In the genomic region with DNA sequence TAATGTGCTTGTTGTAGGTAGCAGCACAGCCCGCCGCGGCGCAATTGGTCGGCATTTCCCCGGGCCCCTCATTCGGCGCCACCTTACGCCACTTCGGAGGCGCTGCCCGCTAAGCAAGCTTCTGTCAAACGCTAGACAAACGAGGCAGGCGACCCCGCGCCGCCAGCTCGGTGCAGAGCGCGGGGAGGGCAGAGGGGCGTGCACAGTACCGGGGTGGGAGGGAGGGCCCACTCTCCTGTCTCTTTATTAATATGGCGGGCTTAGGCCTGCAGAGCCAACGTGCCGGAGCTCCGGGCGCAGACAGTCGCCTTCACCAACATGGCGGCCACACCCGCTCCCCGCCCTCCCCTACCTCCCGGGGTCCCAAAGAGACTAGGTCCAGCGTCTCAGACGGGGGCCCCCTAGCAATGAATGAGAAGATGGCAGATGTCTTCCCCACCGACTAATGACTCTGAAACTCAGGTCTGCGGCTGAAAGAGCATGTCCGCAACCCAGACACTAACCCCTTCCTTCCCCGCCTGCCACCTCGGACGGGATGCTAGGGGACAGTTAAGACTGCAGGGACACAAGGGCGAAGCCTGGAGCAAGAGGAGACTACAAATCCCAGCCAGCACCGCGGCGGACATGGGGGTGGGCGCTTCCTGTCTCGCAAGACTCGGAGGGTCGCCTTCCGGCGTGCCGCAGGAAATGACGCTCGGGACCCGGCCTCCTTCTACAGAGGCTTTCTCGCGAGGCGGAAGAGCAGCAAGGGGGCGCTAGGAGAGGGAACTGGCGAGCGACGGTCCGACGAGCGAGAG, we compare ENCODE assay signal across 8 mouse cellular contexts. TPM values are rescaled to one million over a fixed set of nuclear protein-coding genes. Genes with fewer than 3 reads are reported as not detected.
A peak's percentile ranks its signal among the peaks of the same experiment; 100 is the strongest.
DNase-seq lines count a peak whose midpoint lies in the region; ATAC-seq and TF ChIP-seq lines count a peak whose summit lies in the region.

A gene (minus strand): TSS at position 223 of the 797 bp plus-strand sequence.
A gene (plus strand): TSS at position 739 of the 797 bp plus-strand sequence.

- H3K4me1 ChIP-seq in hindbrain, embryonic 10.5 days (replicated peaks), result peaks cover 46% of the 10 kb centered on the region
- H3K4me1 ChIP-seq in lung, postnatal 0 days (ENCODE audit: insufficient read depth, low read depth, low read length), result no peaks in the 10 kb centered on the region

- peak; percentile 100 for DNase-seq in MN1 (ENCODE audit: low spot score)
- DNase-seq in cerebellum, adult 9-10 months, result peak; percentile 98
- peak; percentile 99 for DNase-seq in hindbrain, embryonic 10.5 days (ENCODE audit: low spot score)
- peak; percentile 99 for DNase-seq in layer of hippocampus, adult 9-11 months
- DNase-seq in lung, postnatal 0 days (ENCODE audit: low spot score), result peak; percentile 99
- peak; percentile 90 for DNase-seq in ovary, postnatal 14 days (ENCODE audit: low spot score)
- DNase-seq in thymus, postnatal 14 days, result peak; percentile 98

- no peaks in the 10 kb centered on the region for H3K27me3 ChIP-seq in hindbrain, embryonic 10.5 days (ENCODE audit: insufficient read depth, poor library complexity, severe bottlenecking)
- H3K27me3 ChIP-seq in lung, postnatal 0 days (replicated peaks; ENCODE audit: insufficient read depth, low read length), result no peaks in the 10 kb centered on the region

- under 1% methylated on average over 65 of the region's 65 CpGs for WGBS in hindbrain, embryonic 10.5 days
- under 1% methylated on average over 62 of the region's 65 CpGs for WGBS in lung, postnatal 0 days

- no peaks in the 10 kb centered on the region for H3K9me3 ChIP-seq in hindbrain, embryonic 10.5 days
- H3K9me3 ChIP-seq in lung, postnatal 0 days (ENCODE audit: low read length), result no peaks in the 10 kb centered on the region

- H3K9ac ChIP-seq in lung, postnatal 0 days (replicated peaks; ENCODE audit: low read depth), result peak within 1 kb of the TSS; percentile 90

- peaks cover 27% of the 10 kb centered on the region for H3K36me3 ChIP-seq in hindbrain, embryonic 10.5 days
- no peaks in the 10 kb centered on the region for H3K36me3 ChIP-seq in lung, postnatal 0 days (ENCODE audit: insufficient read depth, low read length)

- TF ChIP-seq CTCF in lung, postnatal 0 days (IDR thresholded peaks at IDR 0.05), result peak; percentile 83

- peak within 1 kb of the TSS; percentile 57 for H3K4me2 ChIP-seq in lung, postnatal 0 days (replicated peaks; ENCODE audit: low read depth, low read length)

- H3K4me3 ChIP-seq in hindbrain, embryonic 10.5 days, result peak within 1 kb of the TSS; percentile 95
- peak within 1 kb of the TSS; percentile 92 for H3K4me3 ChIP-seq in lung, postnatal 0 days (ENCODE audit: low read depth, low read length)

- peak within 1 kb of the TSS; percentile 97 for H3K27ac ChIP-seq in hindbrain, embryonic 10.5 days
- peak within 1 kb of the TSS; percentile 99 for H3K27ac ChIP-seq in lung, postnatal 0 days (ENCODE audit: low read length)

- peak; percentile 93 for ATAC-seq in frontal cortex, adult (ENCODE audit: low TSS enrichment)
- peak; percentile 97 for ATAC-seq in lung, postnatal 0 days

- TF ChIP-seq EP300 in lung, postnatal 0 days (IDR thresholded peaks at IDR 0.05), result peak; percentile 64; the same call in 1 of the 2 replicates

RNA-seq across cellular contexts. Expression of the first gene that starts in this region (rescaled TPM):
- 23.5 and 25.8 TPM in 2 replicates for polyA plus RNA-seq in hindbrain, embryonic 10.5 days (2016; fragmentation: Nextera tagmentation; extraction: Ambion mirVana)
- polyA plus RNA-seq in lung, postnatal 0 days (2015; fragmentation: Nextera tagmentation; extraction: Ambion mirVana), result 16.2 and 17.4 TPM in 2 replicates

RNA-seq across cellular contexts. Expression of the second gene that starts in this region (rescaled TPM):
- polyA plus RNA-seq in hindbrain, embryonic 10.5 days (2016; fragmentation: Nextera tagmentation; extraction: Ambion mirVana), result 13.3 and 19.3 TPM in 2 replicates
- polyA plus RNA-seq in lung, postnatal 0 days (2015; fragmentation: Nextera tagmentation; extraction: Ambion mirVana), result 13.9 and 17.0 TPM in 2 replicates

Comparison
In these comparisons a context has a peak if more than half of its experiments do, and no peak if none do; other contexts are left out.
1. Peak in every context shown above with its lines: DNase-seq, ATAC-seq, H3K4me3 ChIP-seq and H3K27ac ChIP-seq.